Mouse (Mus musculus) olfactory bulb, adult 2 months (tissue): Measurements from ENCODE around the gene Hspg2.

ENCODE experiments used
- CTCF ChIP-seq: fragments of 200-500 bp; IDR thresholded peaks from 2 replicates; pipeline ENCODE4 v1.5.1; 2012; ENCODE audit warnings: low read depth, mild to moderate bottlenecking, low read length, moderate library complexity; ENCODE audit not compliant: insufficient read depth
- POLR2A ChIP-seq: fragments of 200-500 bp; IDR thresholded peaks from 2 replicates; pipeline ENCODE4 v1.6.1; 2012; ENCODE audit warnings: mild to moderate bottlenecking, low read depth, low read length, moderate library complexity; ENCODE audit not compliant: insufficient read depth

DNA sequence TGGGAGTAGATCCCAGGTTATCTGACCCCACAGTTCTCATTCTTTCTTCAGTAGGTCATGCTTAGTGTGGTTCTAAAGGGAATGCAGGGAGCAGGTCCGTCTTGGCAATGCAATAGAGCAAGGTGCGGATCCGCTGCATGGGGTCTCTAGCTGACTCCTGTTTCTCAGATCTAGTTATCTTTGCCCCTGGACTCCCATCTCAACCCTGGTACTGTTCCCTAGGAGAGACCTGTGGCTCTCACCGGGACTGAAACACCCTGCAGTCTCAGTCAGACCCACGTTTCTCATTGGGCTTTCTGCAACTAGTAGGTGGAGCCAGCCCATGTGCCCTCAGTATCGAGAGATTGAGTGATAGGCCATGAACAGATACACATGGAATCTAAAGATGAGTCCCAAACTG is 9.0 kb downstream of the Hspg2 start:
- TF ChIP-seq CTCF, result no peak
- no peak for TF ChIP-seq POLR2A
